Mouse (Mus musculus) heart, postnatal 0 days (tissue): Measurements from ENCODE around the gene Dysf.

Experiments
- CTCF ChIP-seq: IDR thresholded peaks from 2 replicates; pipeline ENCODE4 v1.5.1; 2016; ENCODE audit warnings: antibody characterized with exemption, control low read depth, low read depth
- EP300 ChIP-seq: IDR thresholded peaks from 2 replicates; pipeline ENCODE4 v1.6.1; 2016; ENCODE audit warnings: antibody characterized with exemption, low read depth

GRCm38 (mm10) chr6:84124609-84125008 is 116.2 kb downstream of the Dysf start:
- TF ChIP-seq CTCF (no peak), EP300 (no peak)
